Mouse (Mus musculus) midbrain, postnatal 0 days (tissue): Measurements from ENCODE around the gene Plekhg2. TPM values are rescaled to one million over a fixed set of nuclear protein-coding genes. Genes with fewer than 3 reads are reported as not detected.
A peak's percentile ranks its signal among the peaks of the same experiment; 100 is the strongest.

ENCODE experiments used
- ATAC-seq: fragments of 200-750 bp; cut with Nextera tagmentation; 2 replicates; pipeline ENCODE4 v1.8.0; 2017; ENCODE audit warnings: moderate number of reproducible peaks, mild to moderate bottlenecking, moderate TSS enrichment, moderate library complexity; ENCODE audit not compliant: low FRiP score
- DNase-seq: peaks from one replicate; pipeline ENCODE4 v3.0.0-alpha.2; 2015; ENCODE audit warnings: low spot score
- H3K27ac ChIP-seq: fragments of 300-500 bp; sonication (generic); 2 replicates; pipeline ENCODE4 v1.5.1; 2014; ENCODE audit warnings: low read depth, mild to moderate bottlenecking, low read length, mixed read lengths
- H3K27me3 ChIP-seq: fragments of 300-500 bp; sonication (generic); 2 replicates; pipeline ENCODE4 v1.6.1; 2014; ENCODE audit warnings: low read length, control low read depth, mixed read lengths; ENCODE audit not compliant: insufficient read depth
- H3K36me3 ChIP-seq: fragments of 300-500 bp; sonication (generic); 2 replicates; pipeline ENCODE4 v1.6.1; 2014; ENCODE audit warnings: low read length, control low read depth, mixed read lengths; ENCODE audit not compliant: insufficient read depth
- H3K4me1 ChIP-seq: fragments of 300-500 bp; sonication (generic); 2 replicates; pipeline ENCODE4 v1.6.1; 2014; ENCODE audit warnings: mild to moderate bottlenecking, control low read depth, antibody characterized with exemption, low read length, mixed read lengths; ENCODE audit not compliant: insufficient read depth
- H3K4me2 ChIP-seq: fragments of 300-500 bp; sonication (generic); 2 replicates; pipeline ENCODE4 v1.6.1; 2014; ENCODE audit warnings: low read depth, mild to moderate bottlenecking, low read length, mixed read lengths; ENCODE audit not compliant: poor library complexity, severe bottlenecking
- H3K4me3 ChIP-seq: fragments of 300-500 bp; sonication (generic); 2 replicates; pipeline ENCODE4 v1.5.1; 2014; ENCODE audit warnings: low read depth, mild to moderate bottlenecking, low read length, moderate library complexity
- H3K9ac ChIP-seq: fragments of 300-500 bp; sonication (generic); replicated peaks from 2 replicates; pipeline ENCODE4 v1.6.1; 2014; ENCODE audit warnings: mild to moderate bottlenecking, low read length, moderate library complexity, mixed read lengths; ENCODE audit not compliant: poor library complexity, severe bottlenecking
- H3K9me3 ChIP-seq: fragments of 300-500 bp; sonication (generic); 2 replicates; pipeline ENCODE4 v1.6.1; 2016; ENCODE audit warnings: low read length, control low read depth
- CTCF ChIP-seq: IDR thresholded peaks from 2 replicates; pipeline ENCODE4 v1.5.1; 2016; ENCODE audit warnings: antibody characterized with exemption, mild to moderate bottlenecking
- WGBS: fragments of 180-500 bp; shearing (Covaris S2); extraction: QIAGEN DNeasy Blood & Tissue Kit; methylation state at CpG from one replicate; pipeline ENCODE4 v1.1.7; 2014; 5-methylcytosine and 5-hydroxymethylcytosine counted together
- polyA plus RNA-seq: library from polyadenylated mRNA; unstranded; fragments of >200 nt; fragmentation: Nextera tagmentation; extraction: Ambion mirVana; gene quantifications from 2 replicates; pipeline ENCODE4 v1.2.1, GENCODE M21; 2015
- total RNA-seq: library from RNA; depleted of rRNA; stranded (reverse); fragments of >200 nt; gene quantifications from 2 replicates; pipeline ENCODE4 v1.2.3, GENCODE M21; 2014

Gene Plekhg2
- total and polyA plus RNA-seq, 2 experiments from 2014 or later, result 7.9 to 19.4 TPM

DNA sequence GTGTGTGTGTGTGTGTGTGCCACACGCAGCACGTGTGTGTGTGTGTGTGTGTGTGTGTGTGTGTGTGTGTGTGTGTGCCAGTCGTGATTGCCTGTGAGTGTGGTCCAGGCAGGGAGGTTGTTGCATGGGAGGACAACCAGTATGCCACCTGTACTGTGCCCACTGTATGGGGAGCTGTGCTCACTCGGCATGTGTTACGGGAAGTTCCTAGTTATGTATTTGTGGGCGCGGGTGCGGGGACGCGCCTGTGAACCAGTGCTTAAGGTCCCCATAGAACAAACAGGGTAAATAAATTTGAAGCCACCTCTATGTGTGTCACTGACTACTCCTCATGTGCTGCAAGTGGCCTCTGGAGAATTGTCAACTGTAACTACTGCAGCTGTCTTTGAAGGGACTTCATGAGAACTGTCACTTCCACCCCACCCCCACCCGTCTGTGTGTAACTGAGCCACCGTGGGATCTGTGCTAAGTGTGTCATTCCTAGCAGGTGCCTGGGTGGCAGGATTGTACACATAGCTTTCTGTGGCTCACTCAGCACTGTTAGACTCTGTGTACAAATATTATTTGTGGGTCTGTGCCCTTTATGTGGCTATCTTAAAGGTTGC, 10.1 kb upstream of the Plekhg2 start:
- TF ChIP-seq CTCF, result no peak
- peak overlapping the region; percentile 38 for H3K4me2 ChIP-seq
- no peak for DNase-seq
- H3K9me3 ChIP-seq, result no peaks in the 10 kb centered on the region
- no peaks in the 10 kb centered on the region; the same call in 1 of the 2 replicates for H3K4me1 ChIP-seq
- peaks cover 7% of the 10 kb centered on the region; the same call in 1 of the 2 replicates for H3K36me3 ChIP-seq
- H3K4me3 ChIP-seq, result no peak overlapping the region
- H3K9ac ChIP-seq, result no peak overlapping the region
- ATAC-seq, result no peak
- 69% methylated on average over 11 of the region's 12 CpGs for WGBS
- H3K27me3 ChIP-seq, result no peaks in the 10 kb centered on the region
- H3K27ac ChIP-seq, result no peak overlapping the region; the same call in 1 of the 2 replicates

DNA sequence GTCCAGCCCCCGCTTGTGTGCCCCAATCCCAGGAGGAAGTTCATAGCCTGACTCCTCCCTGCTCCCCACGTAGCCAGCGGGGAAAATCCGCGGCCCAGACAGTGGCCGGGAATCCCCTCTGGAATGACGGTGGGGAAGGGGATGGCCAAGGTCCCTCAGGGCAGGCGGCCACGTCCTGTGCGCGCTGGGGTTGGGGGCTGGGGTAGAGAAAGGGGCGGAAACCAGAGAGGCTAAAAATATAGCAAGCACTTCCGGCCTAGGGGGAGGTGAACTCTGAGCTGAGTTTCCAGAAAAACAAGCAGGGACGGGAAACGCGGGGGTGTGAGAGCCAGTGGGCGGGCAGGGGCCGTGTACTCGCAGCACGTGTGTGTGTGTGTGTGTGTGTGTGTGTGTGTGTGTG, 9.5 kb upstream of the Plekhg2 start:
- WGBS, result 5% methylated on average over 20 of the region's 20 CpGs
- Histone ChIP-seq H3K27ac (peak overlapping the region; percentile 52), H3K9me3 (no peaks in the 10 kb centered on the region), H3K9ac (0 out of 2 replicates have a peak overlapping the region, but pooled peaks have one; percentile 36), H3K27me3 (no peaks in the 10 kb centered on the region), H3K36me3 (peaks cover 7% of the 10 kb centered on the region; the same call in 1 of the 2 replicates), H3K4me2 (peak overlapping the region; percentile 38), H3K4me3 (peak overlapping the region; percentile 12; the same call in 1 of the 2 replicates), H3K4me1 (no peaks in the 10 kb centered on the region; the same call in 1 of the 2 replicates)
- ATAC-seq (no peak), DNase-seq (peak; percentile 37)
- TF ChIP-seq CTCF, result no peak

GRCm38 (mm10) chr7:28381017-28381790, 8.8 kb upstream of the Plekhg2 start:
- peak overlapping the region; percentile 38 for H3K4me2 ChIP-seq
- no peaks in the 10 kb centered on the region for H3K9me3 ChIP-seq
- 0 out of 2 replicates have a peak overlapping the region, but pooled peaks have one; percentile 36 for H3K9ac ChIP-seq
- H3K27ac ChIP-seq, result peak overlapping the region; percentile 52
- peak overlapping the region; percentile 12; the same call in 1 of the 2 replicates for H3K4me3 ChIP-seq
- DNase-seq (peak; percentile 42), ATAC-seq (no peak)
- H3K4me1 ChIP-seq, result peaks cover 4% of the 10 kb centered on the region; the same call in 1 of the 2 replicates
- peaks cover 5% of the 10 kb centered on the region; the same call in 1 of the 2 replicates for H3K36me3 ChIP-seq
- WGBS, result 6% methylated on average over 30 of the region's 30 CpGs
- H3K27me3 ChIP-seq, result no peaks in the 10 kb centered on the region
- no peak for TF ChIP-seq CTCF

DNA sequence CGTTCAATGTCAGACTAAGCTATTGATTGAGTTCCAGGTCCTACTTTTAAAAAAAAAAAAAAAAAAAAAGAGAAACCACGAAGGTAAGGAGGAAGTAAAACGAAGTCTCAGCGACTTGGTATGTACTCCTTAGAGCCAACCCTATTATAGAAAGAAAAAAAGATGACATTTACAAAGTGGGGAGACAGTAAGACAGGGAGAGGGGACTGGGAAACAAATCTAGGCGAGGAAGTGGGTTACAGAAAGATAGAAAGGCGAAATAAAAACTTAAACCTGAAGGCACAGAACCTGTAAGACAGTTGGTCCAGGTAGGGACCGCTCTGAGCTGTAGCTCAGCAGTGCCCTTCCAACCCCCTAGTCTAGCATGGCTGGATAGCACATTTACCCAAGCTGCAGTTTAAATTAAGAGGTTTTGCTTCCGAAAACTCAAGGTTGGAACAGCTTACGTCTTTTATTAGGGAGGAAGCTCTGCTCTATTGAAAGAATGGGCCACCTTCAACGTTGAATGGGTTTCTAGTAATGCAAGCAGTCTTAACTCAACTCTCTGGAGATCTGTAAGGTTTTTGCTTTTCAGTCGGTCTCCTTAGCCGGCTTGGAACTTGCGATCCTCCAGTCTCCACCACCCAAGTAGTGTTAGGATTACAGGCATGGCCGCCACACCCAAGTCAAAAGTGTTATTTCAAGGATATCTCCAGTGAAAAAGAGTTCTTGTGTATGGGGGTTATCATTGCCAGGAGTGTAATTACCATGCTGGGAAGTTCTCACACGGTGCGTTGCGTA, 8.0 kb upstream of the Plekhg2 start, which contains the start of gene Zfp36:
Gene Zfp36 (minus strand): TSS at position 17 of the 780 bp plus-strand sequence.
- peaks cover 8% of the 10 kb centered on the region; the same call in 1 of the 2 replicates for H3K4me1 ChIP-seq
- peak within 1 kb of the TSS; percentile 60 for H3K9ac ChIP-seq
- H3K9me3 ChIP-seq, result no peaks in the 10 kb centered on the region
- ATAC-seq (no peak), DNase-seq (no peak)
- no peaks in the 10 kb centered on the region for H3K36me3 ChIP-seq
- peak within 1 kb of the TSS; percentile 49 for H3K4me3 ChIP-seq
- H3K27ac ChIP-seq, result peak within 1 kb of the TSS; percentile 47
- peak within 1 kb of the TSS; percentile 76 for H3K4me2 ChIP-seq
- no peaks in the 10 kb centered on the region for H3K27me3 ChIP-seq
- TF ChIP-seq CTCF, result no peak
- WGBS, result 54% methylated on average over 17 of the region's 17 CpGs

DNA sequence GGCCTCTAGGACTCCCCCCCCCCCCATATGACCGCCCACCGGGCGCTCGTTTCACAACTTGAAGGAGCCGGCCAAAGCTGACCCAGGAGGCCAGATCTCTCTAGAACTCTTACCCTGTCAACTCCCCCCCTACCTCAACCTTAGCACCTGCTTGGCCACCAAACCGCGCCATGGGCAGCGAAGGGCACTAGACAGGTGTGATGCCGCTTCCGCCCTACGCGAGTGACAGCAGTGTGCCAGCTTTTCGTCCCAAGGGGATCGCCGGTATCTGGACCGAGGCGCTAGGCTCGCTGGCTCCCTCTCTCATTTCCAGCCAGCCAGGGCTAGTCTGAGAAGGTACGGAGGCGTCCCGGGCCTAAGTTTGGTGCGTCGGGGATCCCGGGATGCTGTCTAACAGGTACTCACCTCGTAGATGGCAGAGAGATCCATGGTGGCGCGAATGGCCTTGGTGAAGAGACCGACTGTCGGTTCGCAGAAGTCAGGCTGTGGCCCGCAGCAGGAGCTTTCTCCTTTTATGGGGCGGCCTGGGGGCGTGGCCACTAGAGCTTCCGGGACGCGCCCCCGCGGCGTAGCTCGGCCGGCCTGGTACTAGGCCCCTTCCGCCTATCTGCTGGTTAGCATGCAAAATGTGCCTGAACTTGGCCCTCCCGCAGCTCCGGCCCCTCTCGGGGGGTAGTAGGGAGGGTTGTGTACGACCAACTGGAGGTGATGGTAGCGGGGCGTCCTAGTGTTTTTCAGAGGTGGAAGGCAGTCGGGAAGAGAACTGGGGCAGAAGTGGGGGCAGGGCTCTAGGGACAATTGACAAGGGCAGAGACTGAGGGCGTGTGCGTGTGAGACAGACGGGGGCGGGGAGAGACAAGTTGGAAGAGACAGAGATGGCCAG, 6.6 kb upstream of the Plekhg2 start:
- Histone ChIP-seq H3K9me3 (no peaks in the 10 kb centered on the region), H3K9ac (peak overlapping the region; percentile 60), H3K27me3 (no peaks in the 10 kb centered on the region), H3K4me2 (peak overlapping the region; percentile 76), H3K27ac (peak overlapping the region; percentile 47), H3K36me3 (no peaks in the 10 kb centered on the region), H3K4me1 (peaks cover 8% of the 10 kb centered on the region; the same call in 1 of the 2 replicates), H3K4me3 (peak overlapping the region; percentile 49)
- 2% methylated on average over 53 of the region's 53 CpGs for WGBS
- ATAC-seq, result peak; percentile 28; the same call in 1 of the 2 replicates
- DNase-seq, result peak; percentile 82
- TF ChIP-seq CTCF, result no peak
